Mouse (Mus musculus): ENCODE results near the gene N4bp3.
"Not testable (repeated sequence)": the region's sequence is repeated elsewhere in the genome, so short reads cannot be mapped to it uniquely, and the experiment has no call there.

Gene N4bp3

GRCm38 (mm10) chr11:51629651-51630314 lies 20.9 kb downstream of the N4bp3 start:
- DNase-seq (ENCODE audit: low spot score in 2 of 2): peak in 1 of 2 experiments; percentile 59

- DNase-seq (ENCODE audit: low spot score in 2 of 2): no peak
Observed at GRCm38 (mm10) chr11:51627907-51628306, 22.7 kb downstream of the N4bp3 start.

GRCm38 (mm10) chr11:51627425-51627824 lies 23.2 kb downstream of the N4bp3 start:
- no peak for DNase-seq (ENCODE audit: low spot score in 2 of 2)

GRCm38 (mm10) chr11:51625187-51625820 lies 25.3 kb downstream of the N4bp3 start:
- DNase-seq (ENCODE audit: low spot score in 2 of 2): no peak

GRCm38 (mm10) chr11:51622971-51623491 lies 27.6 kb downstream of the N4bp3 start:
- peak; percentile 82 for DNase-seq (ENCODE audit: low spot score in 2 of 2)

- no peak for DNase-seq (ENCODE audit: low spot score in 2 of 2)
Observed at GRCm38 (mm10) chr11:51621776-51622175, 28.9 kb downstream of the N4bp3 start.

GRCm38 (mm10) chr11:51620084-51620483 lies 30.6 kb downstream of the N4bp3 start:
- no peak for DNase-seq (ENCODE audit: low spot score in 2 of 2)

- peak; percentile 89 to 96 for DNase-seq (ENCODE audit: low spot score in 2 of 2)
Observed at GRCm38 (mm10) chr11:51619409-51620060, 31.1 kb downstream of the N4bp3 start, which contains the start of gene Nhp2. Gene Nhp2, plus strand, starts transcription at chr11:51619735.

GRCm38 (mm10) chr11:51618894-51619408 lies 31.7 kb downstream of the N4bp3 start:
- DNase-seq (ENCODE audit: low spot score in 2 of 2): no peak

GRCm38 (mm10) chr11:51617693-51618092 lies 32.9 kb downstream of the N4bp3 start:
- DNase-seq (ENCODE audit: low spot score in 2 of 2): peak; percentile 75 to 83

GRCm38 (mm10) chr11:51616113-51616512 lies 34.5 kb downstream of the N4bp3 start:
- not testable (repeated sequence) for DNase-seq (ENCODE audit: low spot score in 2 of 2)

GRCm38 (mm10) chr11:51615601-51616000 lies 35.0 kb downstream of the N4bp3 start:
- DNase-seq (ENCODE audit: low spot score in 2 of 2): no peak

- no peak for DNase-seq (ENCODE audit: low spot score in 2 of 2)
Observed at GRCm38 (mm10) chr11:51615129-51615528, 35.5 kb downstream of the N4bp3 start.

GRCm38 (mm10) chr11:51614256-51614655 lies 36.4 kb downstream of the N4bp3 start:
- no peak for DNase-seq (ENCODE audit: low spot score in 2 of 2)

- DNase-seq (ENCODE audit: low spot score in 2 of 2): not testable (repeated sequence)
Observed at GRCm38 (mm10) chr11:51609940-51610339, 40.7 kb downstream of the N4bp3 start.

- DNase-seq (ENCODE audit: low spot score in 2 of 2): no peak
Observed at GRCm38 (mm10) chr11:51609266-51609909, 41.3 kb downstream of the N4bp3 start.

GRCm38 (mm10) chr11:51607096-51607738 lies 43.4 kb downstream of the N4bp3 start:
- DNase-seq (ENCODE audit: low spot score in 2 of 2): no peak

- peak; percentile 99 for DNase-seq (ENCODE audit: low spot score in 2 of 2)
Observed at GRCm38 (mm10) chr11:51606447-51607095, 44.1 kb downstream of the N4bp3 start, which contains the start of gene Hnrnpab. Gene Hnrnpab, minus strand, starts transcription at chr11:51606847.

- DNase-seq (ENCODE audit: low spot score in 2 of 2): peak; percentile 71 to 76
Observed at GRCm38 (mm10) chr11:51605602-51606446, 44.8 kb downstream of the N4bp3 start.

GRCm38 (mm10) chr11:51602253-51602652 lies 48.4 kb downstream of the N4bp3 start:
- no peak for DNase-seq (ENCODE audit: low spot score in 2 of 2)
